Mouse (Mus musculus): Measurements from ENCODE around the gene Notch3.

Gene Notch3

DNA sequence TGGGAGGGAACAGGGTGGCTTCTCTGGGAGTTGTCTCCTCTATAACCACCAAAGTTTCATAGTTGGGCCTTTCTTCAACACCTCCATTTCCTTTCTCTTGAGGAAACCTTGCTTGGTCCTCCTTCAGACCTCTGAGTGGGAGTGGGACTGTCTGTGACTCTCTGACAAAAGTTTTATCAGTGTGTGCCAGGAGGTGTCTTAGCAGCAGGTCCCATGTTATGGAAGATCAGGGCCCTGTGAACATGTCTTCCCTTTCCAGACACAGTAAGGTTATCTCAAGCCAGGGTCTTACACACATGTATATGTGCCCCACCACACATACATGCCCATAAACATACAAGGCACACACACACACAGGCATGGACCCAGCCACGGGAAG is 74.4 kb downstream of the Notch3 start:
- WGBS, result 100% methylated on average over 1 of the region's 1 CpGs

- 9% methylated on average over 16 of the region's 16 CpGs for WGBS
Observed at GRCm38 (mm10) chr17:32091364-32092240, 75.0 kb downstream of the Notch3 start.

- WGBS, result 7% methylated on average over 1 of the region's 1 CpGs
Observed at GRCm38 (mm10) chr17:32091032-32091363, 75.7 kb downstream of the Notch3 start.

DNA sequence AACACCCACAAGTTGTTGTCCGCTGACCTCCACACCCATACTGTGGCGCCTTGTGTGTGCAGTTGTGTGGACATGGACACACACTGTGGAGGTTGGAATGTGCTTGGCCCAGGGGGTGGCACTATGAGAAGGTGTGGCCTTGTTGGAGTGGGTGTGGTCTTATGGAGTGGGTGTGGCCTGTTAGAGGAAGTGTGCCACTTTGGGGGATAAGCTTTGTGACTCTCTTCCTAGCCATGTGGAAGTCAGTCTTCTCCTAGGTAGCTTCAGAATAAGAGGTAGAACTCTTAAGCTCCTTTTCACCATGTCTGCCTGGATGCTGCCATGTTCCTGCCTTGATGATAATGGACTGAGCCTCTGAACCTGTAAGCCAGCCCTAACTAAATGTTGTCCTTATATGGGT is 79.6 kb downstream of the Notch3 start:
- 94% methylated on average over 2 of the region's 2 CpGs for WGBS

- 94% methylated on average over 2 of the region's 2 CpGs for WGBS
Observed at GRCm38 (mm10) chr17:32083351-32083750, 83.3 kb downstream of the Notch3 start.

DNA sequence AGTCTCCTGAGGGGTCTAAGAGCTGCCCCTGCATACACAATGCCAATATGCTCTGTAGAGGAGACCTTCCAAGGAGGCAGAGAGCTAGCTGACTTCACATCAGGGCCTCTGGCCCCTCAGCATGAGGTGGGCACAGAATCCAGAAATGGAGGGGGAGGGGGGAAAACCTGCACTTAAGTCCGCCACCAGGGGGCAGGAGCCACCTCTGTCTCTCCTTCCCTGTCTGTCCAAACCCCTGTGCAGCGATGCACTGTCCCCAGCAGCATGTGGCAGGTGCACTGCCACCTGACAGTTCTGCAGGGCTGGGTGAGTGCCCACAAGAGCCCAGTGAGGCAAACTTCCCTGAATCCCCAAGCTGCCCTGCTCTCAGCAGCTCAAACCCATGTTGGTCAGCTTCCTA is 91.5 kb downstream of the Notch3 start:
- WGBS, result 15% methylated on average over 2 of the region's 2 CpGs

DNA sequence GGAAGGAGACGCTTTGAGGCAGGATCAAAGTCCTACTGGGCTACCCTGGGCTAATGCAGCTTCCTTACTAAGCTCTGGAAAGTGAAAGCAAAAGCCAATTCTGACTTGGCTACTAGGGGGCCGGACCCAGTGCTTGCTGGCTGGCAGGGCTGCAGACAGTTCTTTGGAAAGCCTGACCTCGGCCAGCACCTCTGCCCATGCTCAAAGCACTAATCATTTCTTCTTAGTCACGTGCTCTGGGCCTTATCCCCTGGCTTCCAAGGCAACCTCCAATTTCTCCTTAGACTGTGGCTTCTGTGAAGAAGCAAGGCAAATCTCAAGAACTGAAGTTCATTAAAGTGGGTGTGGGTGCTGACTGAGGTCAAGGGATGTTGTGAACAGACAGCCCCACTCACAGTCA is 92.0 kb downstream of the Notch3 start:
- 63% methylated on average over 4 of the region's 4 CpGs for WGBS

- WGBS, result 10% methylated on average over 2 of the region's 2 CpGs
Observed at GRCm38 (mm10) chr17:32073359-32073758, 93.3 kb downstream of the Notch3 start.

Data from cerebral cortex, adult 2 months (tissue).